Mouse (Mus musculus): ENCODE data around the gene Sult2a4. TPM values are rescaled to one million over a fixed set of nuclear protein-coding genes. Genes with fewer than 3 reads are reported as not detected.
"Not testable (repeated sequence)": the region's sequence is repeated elsewhere in the genome, so short reads cannot be mapped to it uniquely, and the experiment has no call there.

Gene Sult2a4
- not detected in 2 replicates for polyA plus RNA-seq (2014; fragmentation: Nextera tagmentation; extraction: Ambion mirVana)

DNA sequence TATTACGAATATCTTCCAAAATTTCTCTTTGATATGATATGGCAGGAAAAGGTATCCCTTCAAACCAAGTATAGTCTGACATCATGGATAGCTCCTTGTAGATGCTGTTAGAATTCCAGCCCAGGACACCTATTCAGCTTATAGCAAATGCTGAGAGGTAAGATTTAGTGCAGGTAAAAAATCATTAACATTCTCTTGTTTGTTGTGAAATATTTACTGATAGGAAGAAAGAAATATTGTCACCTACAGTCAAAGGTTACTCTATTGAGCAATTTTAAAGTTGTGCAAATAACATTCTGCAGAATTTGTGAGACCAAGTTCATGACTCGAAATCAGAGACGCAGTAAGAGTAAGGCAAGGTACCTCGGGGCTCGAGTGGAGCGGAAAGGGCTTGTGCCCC is at the start of gene Sult2a4:
Gene Sult2a4 (minus strand): TSS at position 101 of the 400 bp plus-strand sequence.
- ATAC-seq (ENCODE audit: low FRiP score, low TSS enrichment); DNase-seq: not testable (repeated sequence)

DNA sequence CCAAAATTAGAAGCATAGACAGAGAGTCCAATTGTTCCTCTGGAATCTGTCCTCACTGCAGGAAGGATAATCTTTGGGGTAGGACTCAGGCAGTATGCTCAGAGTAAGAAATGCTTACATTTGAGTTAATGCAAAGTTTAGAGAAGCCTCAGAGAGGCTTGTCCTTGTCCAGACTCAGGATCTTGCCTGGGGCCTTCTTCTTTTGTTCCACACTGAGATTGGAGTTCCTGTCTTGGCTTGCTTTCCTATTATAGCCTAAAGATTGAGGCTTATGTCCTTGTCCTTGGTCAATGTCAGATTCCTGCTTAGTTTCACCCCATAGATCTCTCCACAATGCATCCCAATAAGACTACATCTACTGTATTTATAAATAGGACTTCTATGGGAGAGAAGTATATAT is 41.4 kb upstream of the Sult2a4 start:
- H3K4me1 ChIP-seq (ENCODE audit: control insufficient read depth, insufficient read depth, low read length): not testable (repeated sequence)

More for the DNA sequence above, at the start of gene Sult2a4:
- H3K27me3 ChIP-seq (ENCODE audit: control insufficient read depth, insufficient read depth, low read length); H3K4me3 ChIP-seq (replicated peaks; ENCODE audit: low read depth, low read length); H3K4me2 ChIP-seq (ENCODE audit: low read length); H3K9ac ChIP-seq (replicated peaks; ENCODE audit: low read length); H3K27ac ChIP-seq (replicated peaks; ENCODE audit: low read depth, low read length); H3K36me3 ChIP-seq (ENCODE audit: control insufficient read depth, insufficient read depth, low read length); H3K4me1 ChIP-seq (ENCODE audit: control insufficient read depth, insufficient read depth, low read length): not testable (repeated sequence)
- WGBS: 94% methylated on average over 6 of the region's 6 CpGs
- H3K9me3 ChIP-seq (ENCODE audit: control insufficient read depth, low read length): peaks cover 12% of the 10 kb centered on the region; the same call in 1 of the 2 replicates

DNA sequence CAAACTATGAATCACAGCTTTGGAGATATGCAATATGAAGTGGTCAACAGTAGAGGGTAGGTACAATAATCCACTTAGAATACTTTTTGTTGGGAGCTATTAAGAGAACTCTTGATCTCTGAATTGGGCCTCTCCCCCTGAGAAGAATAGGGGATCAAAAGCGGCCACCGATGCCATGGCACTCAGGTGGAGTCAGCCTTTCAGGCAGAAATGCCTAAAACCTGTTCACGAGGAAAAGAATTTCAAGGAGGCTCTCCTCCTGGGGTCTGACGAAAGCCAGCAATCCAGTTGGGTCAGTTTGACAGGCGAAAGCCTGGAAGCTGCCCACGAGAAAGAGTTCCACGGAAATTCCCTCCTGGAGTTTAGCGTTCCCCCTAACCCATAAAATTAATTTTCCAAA is 23.7 kb upstream of the Sult2a4 start:
- no peak overlapping the region for H3K4me2 ChIP-seq (ENCODE audit: low read length)
- H3K4me3 ChIP-seq (replicated peaks; ENCODE audit: low read depth, low read length): no peak overlapping the region
- no peak overlapping the region for H3K9ac ChIP-seq (replicated peaks; ENCODE audit: low read length)
- H3K9me3 ChIP-seq (ENCODE audit: control insufficient read depth, low read length): peaks cover 18% of the 10 kb centered on the region
- no peak overlapping the region for H3K27ac ChIP-seq (replicated peaks; ENCODE audit: low read depth, low read length)
- H3K36me3 ChIP-seq (ENCODE audit: control insufficient read depth, insufficient read depth, low read length): no peaks in the 10 kb centered on the region
- WGBS: 83% methylated on average over 8 of the region's 8 CpGs
- DNase-seq (no peak), ATAC-seq (ENCODE audit: low FRiP score, low TSS enrichment) (no peak)
- no peaks in the 10 kb centered on the region for H3K27me3 ChIP-seq (ENCODE audit: control insufficient read depth, insufficient read depth, low read length)
- H3K4me1 ChIP-seq (ENCODE audit: control insufficient read depth, insufficient read depth, low read length): no peaks in the 10 kb centered on the region

More for the DNA sequence above, 41.4 kb upstream of the Sult2a4 start:
- H3K4me3 ChIP-seq (replicated peaks; ENCODE audit: low read depth, low read length); H3K9ac ChIP-seq (replicated peaks; ENCODE audit: low read length); H3K27me3 ChIP-seq (ENCODE audit: control insufficient read depth, insufficient read depth, low read length); H3K9me3 ChIP-seq (ENCODE audit: control insufficient read depth, low read length); H3K36me3 ChIP-seq (ENCODE audit: control insufficient read depth, insufficient read depth, low read length); H3K27ac ChIP-seq (replicated peaks; ENCODE audit: low read depth, low read length); H3K4me2 ChIP-seq (ENCODE audit: low read length); DNase-seq; ATAC-seq (ENCODE audit: low FRiP score, low TSS enrichment): not testable (repeated sequence)

DNA sequence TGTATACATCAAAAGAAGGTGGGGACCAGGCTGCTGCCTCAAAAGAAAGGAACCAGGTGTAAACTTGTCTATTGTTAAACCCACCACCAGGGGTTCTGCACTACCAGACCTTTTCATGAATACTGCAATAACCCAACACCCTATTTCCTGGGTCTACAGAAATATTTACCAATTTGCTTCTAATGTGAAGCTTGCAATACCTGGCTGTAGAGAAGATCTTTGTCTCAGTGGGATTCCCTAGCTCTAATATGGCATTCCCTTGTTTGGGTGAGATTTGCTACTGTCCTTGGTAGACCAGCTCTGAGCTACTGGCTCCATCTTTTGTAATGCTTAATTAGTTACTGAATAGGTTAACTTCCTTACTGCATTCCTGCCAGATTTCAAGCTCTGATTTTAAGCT is 21.3 kb upstream of the Sult2a4 start:
- H3K9ac ChIP-seq (replicated peaks; ENCODE audit: low read length); H3K27me3 ChIP-seq (ENCODE audit: control insufficient read depth, insufficient read depth, low read length); DNase-seq: not testable (repeated sequence)

More for the DNA sequence above, 21.3 kb upstream of the Sult2a4 start:
- not testable (repeated sequence) for H3K27ac ChIP-seq (replicated peaks; ENCODE audit: low read depth, low read length); ATAC-seq (ENCODE audit: low FRiP score, low TSS enrichment); H3K36me3 ChIP-seq (ENCODE audit: control insufficient read depth, insufficient read depth, low read length); H3K4me1 ChIP-seq (ENCODE audit: control insufficient read depth, insufficient read depth, low read length); H3K4me3 ChIP-seq (replicated peaks; ENCODE audit: low read depth, low read length); H3K4me2 ChIP-seq (ENCODE audit: low read length)
- peaks cover 13% of the 10 kb centered on the region for H3K9me3 ChIP-seq (ENCODE audit: control insufficient read depth, low read length)

Other genes with a start within 250 kb of the Sult2a4 start
- not detected in 2 replicates for gene Sult2a1, start 152.2 kb downstream of the Sult2a4 start, polyA plus RNA-seq (2014; fragmentation: Nextera tagmentation; extraction: Ambion mirVana)
- gene Sult2a3, start 133.4 kb upstream of the Sult2a4 start, polyA plus RNA-seq (2014; fragmentation: Nextera tagmentation; extraction: Ambion mirVana): not detected in 2 replicates